Mouse (Mus musculus) bone marrow, adult 2 months (tissue): ENCODE data around the gene Shisa9.

ENCODE experiments used
- CTCF ChIP-seq: fragments of 200-500 bp; IDR thresholded peaks from 2 replicates; pipeline ENCODE4 v1.5.1; 2011; ENCODE audit warnings: low read length, control low read depth; ENCODE audit not compliant: control insufficient read depth, insufficient read depth
- POLR2A ChIP-seq: fragments of 200-500 bp; IDR thresholded peaks from 2 replicates; pipeline ENCODE4 v1.6.1; 2011; ENCODE audit warnings: low read depth, mild to moderate bottlenecking, control low read depth, low read length, borderline replicate concordance; ENCODE audit not compliant: control insufficient read depth

- TF ChIP-seq POLR2A (no peak), CTCF (no peak)
These were observed 213.7 kb downstream of the Shisa9 start for GRCm38 (mm10) chr16:12197611-12198010.
